Mouse (Mus musculus) liver, embryonic 14.5 days (tissue): ENCODE data around the gene Slc35e2.

ENCODE experiments used
- CTCF ChIP-seq: IDR thresholded peaks from 2 replicates; pipeline ENCODE4 v1.5.1; 2016; ENCODE audit warnings: antibody characterized with exemption, low read depth, control low read depth
- EP300 ChIP-seq: IDR thresholded peaks from 2 replicates; pipeline ENCODE4 v1.6.1; 2016; ENCODE audit warnings: antibody characterized with exemption, low read depth

- TF ChIP-seq CTCF (no peak), EP300 (no peak)
Measured at GRCm38 (mm10) chr4:155589356-155589755, 11.9 kb upstream of the Slc35e2 start.
